Mouse (Mus musculus): Measurements from ENCODE around the gene Hipk2.

Hipk2 gene

DNA sequence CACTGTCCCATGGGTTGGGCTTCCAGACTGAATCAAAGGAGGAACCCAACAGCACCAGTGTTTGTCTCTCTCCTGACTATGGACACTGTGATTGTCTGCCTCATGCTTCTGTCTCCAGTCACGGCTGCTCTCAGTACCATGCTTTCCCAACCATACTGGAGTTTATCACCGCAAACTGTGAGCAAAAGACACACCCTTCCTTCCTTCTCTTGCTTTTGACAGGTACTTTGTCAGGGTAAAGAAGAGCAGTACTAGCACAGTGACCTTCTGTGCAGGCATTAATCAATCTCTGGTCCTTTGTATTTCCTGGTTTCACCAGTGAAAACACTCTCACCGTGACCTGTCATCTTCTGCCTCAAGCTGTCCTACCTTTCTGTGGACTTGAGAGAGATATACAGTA lies 25.7 kb upstream of the Hipk2 start:
- DNase-seq, result no peak

DNA sequence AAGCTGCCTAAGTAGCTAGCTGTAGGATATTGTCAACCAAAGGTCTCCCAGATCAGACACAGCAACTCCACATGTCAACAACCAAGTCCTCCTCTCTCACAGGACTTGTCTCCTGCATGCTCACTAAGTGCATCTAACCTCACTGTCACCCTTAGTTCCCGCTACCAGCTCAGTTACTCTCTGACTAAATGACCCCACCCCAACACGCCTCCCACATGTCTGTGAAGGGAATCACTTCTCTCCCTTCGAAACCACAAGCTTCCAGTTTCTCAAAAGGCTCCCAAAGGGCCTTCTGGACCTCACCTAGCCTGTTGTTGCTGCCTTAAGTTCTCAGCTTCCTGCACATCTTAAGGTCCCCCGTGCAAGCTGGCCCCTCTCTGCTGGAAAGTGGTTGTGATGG lies 25.2 kb upstream of the Hipk2 start:
- DNase-seq, result no peak

DNA sequence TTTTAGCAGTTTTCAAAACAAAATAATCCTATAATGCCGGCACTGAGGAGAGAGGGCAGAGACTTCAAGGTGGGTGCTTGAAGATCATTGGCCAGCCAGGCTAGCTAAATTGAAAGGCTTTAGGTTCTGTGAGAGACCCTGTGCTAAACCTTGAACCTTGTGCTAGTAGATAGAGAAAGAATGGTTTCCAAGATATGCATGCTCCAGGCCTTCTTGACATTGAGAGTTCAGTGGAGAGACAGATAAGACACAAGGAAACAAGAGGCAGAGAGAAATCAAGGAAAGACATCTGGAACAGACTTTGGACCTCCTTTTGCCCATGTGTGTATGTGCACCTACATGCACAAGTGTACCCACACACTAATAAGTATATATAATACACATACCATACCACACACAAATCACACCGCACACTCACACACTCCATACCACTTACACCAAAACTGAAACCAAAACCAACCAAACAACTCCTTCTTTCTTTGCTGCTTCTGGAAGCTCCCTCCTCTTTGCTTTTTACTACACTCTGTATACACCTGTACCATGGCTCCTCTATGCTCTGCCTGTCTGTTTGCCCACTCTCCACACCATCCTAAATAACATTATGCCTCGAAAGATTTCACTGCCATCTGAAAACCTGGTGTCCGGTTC lies 24.6 kb upstream of the Hipk2 start:
- DNase-seq, result no peak

DNA sequence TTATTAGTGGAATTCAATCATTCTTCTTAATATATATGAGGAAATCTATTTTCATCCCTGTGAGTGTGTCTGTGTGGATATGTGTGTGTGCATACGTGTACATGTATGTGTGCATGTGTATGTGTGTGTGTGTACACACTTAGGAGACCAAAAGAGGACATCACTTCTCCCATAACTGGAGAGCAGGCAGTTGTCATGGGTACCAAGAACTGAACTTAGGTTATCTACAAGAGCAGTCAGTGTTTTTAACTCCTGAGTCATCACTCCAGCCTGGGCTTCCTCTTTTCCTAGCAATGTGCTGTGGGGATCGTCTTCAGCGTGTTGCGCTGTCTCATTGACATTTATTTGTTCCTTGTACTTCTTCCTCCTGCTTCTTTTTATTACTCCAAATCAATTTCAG lies 24.1 kb upstream of the Hipk2 start:
- no peak for DNase-seq

DNA sequence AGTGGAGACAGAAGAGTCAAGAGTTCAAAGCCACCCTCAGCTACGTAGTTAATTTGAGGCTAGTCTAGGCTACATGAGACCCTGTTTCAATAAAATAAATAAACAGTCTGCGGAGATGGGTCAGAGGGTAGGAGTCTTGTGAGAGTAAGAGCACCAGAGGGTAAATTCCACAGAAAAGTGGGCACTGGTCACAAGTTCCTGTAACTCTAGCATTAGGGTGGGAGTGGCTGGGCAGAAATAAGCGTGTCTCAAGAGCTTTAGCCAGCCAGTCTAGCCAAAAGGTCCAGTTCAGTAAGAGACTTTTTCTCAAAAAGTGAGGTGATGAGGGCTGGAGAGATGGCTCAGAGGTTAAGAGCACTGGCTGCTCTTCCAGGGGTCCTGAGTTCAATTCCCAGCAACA lies 17.6 kb upstream of the Hipk2 start:
- DNase-seq, result no peak

DNA sequence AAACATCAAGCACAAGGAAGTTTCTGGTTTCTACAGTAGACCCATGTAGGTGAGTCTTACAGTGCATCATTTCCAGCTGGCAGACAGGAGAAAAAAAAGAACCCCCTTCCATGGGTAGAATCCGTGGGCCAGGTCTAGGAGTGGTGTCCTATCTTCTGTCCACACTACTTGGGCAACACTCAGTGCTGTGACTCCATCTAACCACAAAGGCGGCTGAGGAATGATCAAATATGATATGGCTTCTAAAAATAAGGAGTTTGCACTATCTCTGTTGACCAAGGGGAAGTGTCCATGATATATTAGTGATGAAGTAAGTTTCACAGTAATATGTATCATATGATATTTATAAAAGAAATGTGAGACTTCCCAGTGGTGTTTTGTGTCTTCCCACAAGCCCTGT lies 16.1 kb upstream of the Hipk2 start:
- no peak for DNase-seq

DNA sequence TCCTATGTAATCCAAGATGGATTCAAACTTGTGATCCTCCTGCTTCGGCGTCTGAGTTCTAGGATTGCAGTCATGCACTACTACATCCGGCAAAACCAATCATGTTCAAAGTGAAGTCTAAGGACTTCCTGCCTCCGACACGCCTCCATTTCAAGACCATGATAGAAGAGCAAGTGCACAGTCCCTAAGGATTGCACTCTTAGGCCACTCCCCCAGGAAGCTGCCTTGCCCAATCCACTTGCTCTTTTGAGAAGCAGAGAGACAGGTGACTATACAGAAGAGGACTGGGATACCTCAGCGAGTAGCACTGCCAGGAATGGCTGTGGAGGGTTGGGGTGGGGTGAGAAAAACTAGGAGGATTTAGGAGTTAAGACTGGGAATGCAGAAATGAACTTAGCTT lies 13.2 kb upstream of the Hipk2 start:
- DNase-seq, result no peak

DNA sequence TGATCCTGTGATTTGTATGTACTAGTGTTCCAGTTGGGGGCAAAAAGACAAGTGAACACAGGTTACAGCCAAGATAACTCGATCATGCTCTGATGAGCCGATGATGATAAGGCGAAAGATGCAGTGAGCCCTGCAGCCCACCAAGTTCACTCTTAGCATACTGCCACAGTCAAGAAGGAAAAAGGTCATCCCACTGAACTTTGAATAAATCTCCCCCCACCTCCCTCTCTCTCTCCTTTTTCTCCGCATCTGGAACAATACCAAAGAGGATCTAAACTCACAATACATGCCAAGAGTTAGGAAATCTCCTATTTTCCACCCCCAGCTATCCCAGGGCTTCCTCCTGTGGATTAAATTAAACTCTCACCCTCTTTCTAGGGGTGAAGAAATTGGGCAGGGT lies 11.5 kb upstream of the Hipk2 start:
- DNase-seq, result no peak

DNA sequence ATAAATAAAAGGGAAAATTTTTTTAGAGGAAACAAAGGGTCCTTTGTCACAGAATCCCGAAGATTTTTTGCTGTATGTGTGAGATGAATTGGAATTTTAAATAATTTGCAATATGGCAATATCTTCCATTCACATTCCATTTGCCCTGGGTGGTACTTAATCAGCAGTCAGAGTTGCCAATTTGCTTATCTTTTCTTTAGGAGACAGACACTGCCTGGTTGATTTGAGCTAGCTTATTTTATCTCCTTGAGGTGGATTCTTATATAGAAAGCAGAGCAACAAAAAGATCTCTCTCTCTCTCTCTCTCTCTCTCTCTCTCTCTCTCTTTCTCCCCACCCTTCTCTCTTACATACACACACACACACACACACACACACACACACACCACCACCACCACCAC lies 9.2 kb upstream of the Hipk2 start:
- DNase-seq, result no peak

DNA sequence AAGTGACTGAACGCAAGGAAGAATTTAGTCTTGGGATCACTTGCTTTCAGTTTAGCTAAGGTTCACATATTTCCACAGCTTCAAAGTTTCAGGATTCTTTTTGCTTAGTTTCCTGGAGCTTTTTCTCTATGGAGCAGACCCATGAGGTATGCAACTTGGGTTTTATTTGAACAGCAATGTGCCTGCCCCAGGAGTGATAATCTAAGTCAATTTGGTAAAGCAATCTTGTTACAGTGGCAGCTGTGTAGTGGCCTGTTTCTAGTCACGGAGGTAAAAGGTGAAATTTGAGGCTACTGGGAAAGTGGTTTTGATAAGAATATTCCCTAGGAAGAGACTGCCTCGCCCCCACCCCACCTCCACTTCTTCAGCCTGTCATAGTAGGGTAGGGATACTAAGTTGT lies 8.5 kb upstream of the Hipk2 start:
- no peak for DNase-seq

DNA sequence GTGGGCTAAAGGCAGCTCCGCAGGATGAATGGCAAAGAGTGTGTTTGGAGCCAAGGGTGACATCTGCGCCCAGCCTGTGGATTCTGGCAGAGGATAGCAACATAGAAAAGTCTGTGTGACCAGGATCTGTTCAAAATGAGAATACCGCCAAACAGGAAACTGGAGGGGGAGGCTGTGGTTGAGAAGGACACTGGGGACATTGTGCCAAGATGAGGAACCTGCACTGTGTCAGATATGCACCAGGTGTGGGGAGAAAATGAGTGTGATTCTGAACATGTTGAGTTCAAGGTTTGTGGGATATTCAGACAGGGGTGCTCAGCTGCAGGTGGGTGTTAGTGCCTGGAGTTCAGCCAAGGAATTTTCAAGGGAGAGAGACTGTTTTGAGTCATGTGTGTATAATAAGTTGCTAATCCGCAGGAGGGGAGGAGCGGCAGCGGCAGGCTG lies 6.8 kb upstream of the Hipk2 start:
- DNase-seq, result no peak

DNA sequence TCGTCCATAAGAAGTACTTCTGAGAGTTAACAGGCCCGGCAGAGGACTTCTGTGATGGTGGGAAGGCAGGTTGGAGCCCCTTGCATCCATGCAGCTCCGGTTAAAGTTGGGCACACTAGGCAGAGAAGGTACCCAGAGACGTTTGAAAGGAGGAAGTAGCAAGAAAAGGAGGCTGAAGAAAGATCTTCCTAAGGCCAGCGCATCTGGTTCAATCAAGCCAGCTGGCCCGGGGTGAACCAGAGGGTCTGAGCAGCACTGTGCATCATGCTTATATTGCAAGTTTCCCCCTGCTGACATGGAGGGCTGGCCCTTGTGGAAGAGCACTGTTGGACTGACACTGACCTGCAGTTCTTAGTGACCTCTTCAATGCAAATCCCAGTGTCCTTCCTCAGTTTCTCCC lies 6.0 kb upstream of the Hipk2 start:
- no peak for DNase-seq

DNA sequence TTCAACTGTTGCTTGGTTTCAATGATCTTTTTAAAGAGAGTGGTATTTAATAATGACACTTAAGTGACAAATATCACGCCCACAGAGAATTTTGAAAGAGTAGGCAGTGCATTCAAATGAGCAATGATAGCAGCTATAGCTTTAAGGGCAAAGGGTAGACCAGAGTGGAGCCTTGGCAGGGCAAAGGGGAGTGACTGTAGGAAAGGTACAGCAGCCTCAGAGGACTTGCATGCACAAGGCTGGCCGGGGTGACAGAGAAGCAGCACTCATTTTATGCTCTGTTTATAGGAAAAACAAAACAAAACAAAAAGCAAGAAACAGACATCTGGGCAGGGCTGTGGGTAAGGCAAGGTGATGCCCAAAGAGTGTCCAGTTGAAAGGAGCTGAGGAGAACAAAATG lies 5.5 kb upstream of the Hipk2 start:
- no peak for DNase-seq

DNA sequence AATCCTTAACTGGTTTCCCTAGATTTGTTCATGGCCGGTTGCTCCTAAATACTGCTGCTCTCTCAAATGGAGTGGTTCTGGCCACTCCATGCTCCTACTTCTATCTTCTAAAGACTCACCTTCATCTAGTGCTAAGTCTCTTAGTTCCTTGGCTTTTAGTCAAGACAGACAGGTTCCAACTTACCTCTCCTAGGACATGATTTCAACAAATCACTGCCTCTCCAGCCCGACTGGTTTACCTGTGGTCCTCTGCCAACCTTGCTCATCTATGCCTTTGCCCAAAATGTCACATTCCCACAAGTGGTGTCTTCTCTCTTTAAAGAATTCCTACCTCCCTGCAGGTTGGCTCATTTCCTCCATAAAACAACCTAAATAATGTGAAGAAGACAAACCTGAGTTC lies 1.7 kb upstream of the Hipk2 start:
- DNase-seq, result no peak

DNA sequence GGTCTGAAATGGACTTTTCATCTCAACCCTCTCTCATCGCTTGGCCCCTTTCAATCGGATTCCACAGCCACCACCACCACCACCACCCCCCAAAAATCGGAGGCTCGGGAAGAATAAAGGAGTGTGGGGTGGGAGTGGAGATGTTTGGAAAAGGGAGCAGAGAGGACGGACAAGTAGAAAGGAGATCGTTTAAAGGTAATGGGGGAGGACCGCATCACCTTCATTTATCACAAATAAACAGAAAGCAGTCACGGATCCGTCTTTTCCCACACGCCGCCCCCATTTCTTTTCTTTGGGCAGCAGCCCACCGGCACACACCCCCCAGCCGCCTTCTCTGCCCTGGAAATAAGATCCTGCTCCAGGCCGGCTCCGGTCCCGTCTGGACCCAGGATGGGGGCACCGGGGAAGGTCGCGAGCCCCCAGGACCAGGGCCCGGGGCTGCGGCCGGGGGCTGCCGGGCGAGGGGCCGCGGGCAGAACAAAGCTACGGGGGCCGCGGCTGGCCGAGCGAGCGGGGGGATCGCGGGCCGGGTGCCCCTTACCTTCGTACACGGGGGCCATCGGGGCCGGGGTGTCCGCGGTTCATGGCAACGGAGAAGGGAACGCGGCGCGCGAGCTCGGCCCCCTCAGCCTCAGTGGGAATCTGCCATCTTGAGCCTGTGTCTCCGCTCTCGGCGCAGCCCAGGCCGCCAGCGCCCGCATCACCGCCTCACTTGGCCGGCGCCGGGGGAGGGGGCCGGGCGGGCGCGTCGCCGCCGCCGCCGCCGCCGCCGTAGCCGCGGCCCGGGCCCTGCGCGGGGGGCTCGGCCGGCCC lies 501 bp downstream of the Hipk2 start, which contains the start of gene Tbxas1:
Gene Tbxas1, plus strand, starts transcription at position 147 of the 813 bp plus-strand sequence.
- peak; percentile 66 for DNase-seq

DNA sequence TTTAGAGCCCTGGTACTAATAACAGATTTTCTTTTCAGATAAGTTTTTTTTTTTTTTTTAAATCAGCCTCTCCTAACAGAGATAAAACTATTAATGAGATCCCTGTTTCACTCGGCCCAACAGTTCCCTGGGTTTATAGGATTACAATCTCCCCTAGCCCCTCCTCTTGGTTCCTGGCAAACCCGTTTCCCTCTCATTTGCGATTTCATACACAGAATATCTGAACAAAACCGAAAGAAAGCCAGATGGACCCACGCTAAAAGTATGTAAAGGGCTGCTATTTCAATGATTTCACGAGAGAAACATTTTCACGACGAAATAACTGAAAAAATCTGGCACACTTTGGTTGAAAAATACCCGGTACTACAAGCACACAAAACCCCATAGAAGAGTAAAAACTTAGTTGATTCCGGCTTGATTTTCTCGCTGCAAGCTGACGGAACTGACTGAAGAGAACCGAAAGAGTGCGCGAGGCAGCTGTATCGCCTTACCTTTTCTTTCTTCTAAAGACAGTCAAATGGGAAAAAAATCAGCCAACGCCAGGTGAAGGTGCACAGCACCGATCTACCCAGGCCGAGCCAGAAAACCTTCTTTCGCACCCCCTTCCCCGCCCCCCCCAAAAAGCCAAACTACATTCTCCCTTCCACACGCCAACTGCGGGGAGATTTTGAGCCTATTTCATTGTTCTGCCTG lies 1.3 kb downstream of the Hipk2 start:
- DNase-seq, result peak; percentile 52

DNA sequence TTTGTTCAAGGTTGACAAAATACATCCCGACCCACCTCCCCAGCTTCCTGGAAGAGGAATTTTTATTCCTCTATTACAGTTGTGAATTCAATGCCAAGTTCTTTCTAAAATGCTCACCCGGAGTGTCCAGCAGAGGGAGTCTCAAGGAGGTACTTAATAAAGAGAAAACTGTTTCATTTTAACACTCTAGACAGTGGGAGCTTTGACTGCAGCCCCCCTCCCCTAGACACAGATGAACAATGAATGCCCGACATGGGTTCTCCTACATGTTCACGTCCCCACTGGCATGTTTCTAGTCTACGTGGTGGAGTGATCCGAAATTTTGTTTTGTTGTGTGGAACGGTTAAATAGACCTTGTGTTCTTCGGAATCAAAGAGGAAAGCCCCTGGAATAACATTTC lies 1.9 kb downstream of the Hipk2 start:
- DNase-seq, result peak; percentile 64

DNA sequence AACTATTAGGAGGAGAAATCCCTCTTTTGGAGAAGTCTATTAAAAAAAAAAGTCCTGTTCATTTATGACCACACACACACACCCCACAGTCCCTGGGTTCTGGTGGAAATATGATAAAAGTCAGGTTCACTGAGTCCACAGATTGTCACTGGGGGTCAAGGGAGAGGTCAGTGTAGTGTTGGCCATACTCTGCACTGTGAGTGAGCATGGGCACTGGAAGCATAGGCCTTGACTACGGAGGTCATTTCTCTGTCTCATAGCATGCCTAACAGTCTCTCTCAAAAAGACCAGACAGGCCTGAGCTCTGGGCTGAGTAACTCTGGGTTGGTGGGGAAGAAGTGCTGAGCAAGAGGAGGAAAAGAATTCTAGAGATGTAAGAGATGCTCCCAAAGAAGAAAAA lies 2.6 kb downstream of the Hipk2 start:
- DNase-seq, result no peak

DNA sequence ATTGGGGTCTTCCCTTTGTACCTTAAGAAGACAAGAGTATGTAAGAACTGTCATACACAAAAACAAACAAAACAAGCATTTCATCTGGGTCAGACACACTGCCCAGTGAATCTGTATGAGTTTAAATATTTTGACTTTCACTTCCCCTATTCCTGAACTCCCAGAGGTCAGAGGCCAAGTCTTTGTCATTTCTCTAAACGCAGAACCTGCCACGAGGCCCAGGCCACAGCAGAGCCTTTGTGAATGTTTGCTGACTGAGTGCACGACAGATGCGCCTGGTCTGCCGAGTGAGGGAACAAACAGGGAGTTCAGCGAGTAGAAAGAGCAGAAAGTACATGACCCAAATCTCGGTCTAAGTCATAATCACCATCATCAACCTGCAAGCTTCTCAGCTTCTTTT lies 4.9 kb downstream of the Hipk2 start:
- DNase-seq, result no peak

DNA sequence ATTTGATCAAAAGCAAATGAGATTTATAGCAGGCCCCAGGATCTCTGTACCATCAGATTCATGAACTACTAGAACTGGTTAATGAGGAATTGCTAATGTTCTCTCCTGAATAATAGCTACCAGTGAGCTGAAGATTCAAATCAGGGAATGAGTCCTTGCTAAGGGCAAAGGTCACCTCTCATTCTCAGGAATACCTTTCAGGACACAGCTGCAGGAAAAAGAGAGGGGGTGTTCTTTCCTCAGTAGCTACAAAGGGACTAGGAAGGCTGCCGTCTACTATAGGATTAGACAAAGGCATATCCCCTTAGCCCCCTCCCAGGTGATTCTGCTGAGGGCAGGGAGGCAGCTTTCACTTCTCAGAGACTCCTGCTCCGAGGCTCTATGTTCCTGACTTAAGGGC lies 5.9 kb downstream of the Hipk2 start:
- no peak for DNase-seq

DNA sequence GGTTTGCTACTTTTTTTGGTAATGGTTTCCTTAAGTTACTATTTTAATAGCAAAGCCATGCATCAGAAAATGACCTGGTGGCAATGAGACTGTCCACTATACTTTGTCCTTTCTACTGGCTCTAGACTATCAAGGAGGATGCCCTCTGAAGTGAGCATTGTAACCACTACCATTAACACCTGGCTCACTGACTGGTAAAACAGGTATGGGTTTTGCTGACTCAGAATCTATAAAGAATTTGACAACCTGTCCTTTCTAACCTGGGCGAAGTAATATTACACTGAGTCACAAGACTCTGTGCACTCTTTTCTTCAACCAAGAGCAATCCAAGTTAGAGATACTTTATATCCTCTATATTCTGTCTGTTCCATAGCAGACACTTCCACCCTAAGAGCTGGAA lies 7.0 kb downstream of the Hipk2 start:
- no peak for DNase-seq

DNA sequence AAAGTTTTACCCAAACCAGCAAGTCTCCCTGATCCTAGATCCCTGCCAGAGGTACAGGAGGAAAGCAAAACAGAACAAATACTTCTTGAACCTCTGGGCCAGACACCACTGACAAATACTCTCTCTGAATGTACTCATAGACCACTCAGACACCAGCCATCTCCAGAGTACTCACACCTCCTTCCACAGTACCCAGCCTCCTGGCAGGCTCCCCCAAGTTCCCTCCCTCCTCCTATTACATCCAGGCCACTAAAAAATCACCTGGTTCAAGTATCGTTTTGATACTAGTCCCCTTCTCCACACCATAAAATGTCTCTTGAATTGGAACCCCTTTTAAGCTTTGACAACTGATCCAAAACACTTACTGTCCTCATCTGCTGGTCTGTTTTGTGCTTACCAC lies 8.7 kb downstream of the Hipk2 start:
- DNase-seq, result no peak

DNA sequence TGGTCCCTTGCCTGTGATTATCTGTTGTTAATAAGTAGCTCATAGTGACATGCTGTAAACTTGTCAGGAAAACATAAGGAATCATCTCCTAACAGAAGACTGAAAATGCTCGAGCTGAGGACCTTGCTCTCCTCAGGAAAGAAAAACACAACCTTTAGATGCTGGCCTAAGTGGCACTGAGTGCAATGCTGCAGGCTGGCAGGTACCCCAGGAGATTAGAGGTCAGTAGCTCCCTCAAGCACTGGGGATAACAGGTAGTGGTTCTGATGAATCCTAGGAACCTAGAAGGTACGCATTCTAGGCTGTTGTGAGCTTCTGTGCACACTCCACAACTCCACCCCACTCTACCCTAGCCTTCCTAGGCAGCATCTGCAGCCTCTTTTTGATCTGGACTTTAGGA lies 9.2 kb downstream of the Hipk2 start:
- no peak for DNase-seq

DNA sequence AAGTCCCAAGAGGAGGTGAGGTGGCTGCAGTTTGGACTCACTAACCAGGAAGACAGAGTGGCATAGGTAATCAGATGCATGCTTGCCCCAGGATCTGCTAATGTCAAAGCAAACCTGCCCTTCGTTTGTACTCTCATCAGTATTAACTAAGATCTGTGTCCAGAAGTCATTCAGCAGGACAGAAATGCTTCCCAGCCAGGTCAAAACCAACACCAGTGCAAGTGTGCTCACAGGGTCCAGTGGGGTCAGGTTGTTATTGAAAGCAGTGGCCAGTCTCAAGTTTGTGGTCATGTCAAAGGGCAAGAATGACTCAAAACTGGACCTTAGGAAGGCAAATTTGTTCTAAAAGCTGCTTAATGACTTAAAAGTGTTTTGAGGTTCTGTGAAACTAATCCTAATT lies 9.6 kb downstream of the Hipk2 start:
- no peak for DNase-seq
